Mouse (Mus musculus) ES-E14 (cell line): ENCODE results near the gene Wif1. TPM values are rescaled to one million over a fixed set of nuclear protein-coding genes. Genes with fewer than 3 reads are reported as not detected.

Experiments
- DNase-seq: peaks from one replicate; pipeline ENCODE4 v3.0.0-alpha.2; 2013; ENCODE audit warnings: low read depth, low spot score
- H3K27ac ChIP-seq: 2 replicates; pipeline ENCODE4 v1.5.1; 2012; ENCODE audit warnings: low read depth, mild to moderate bottlenecking, low read length, moderate library complexity, mixed read lengths; ENCODE audit not compliant: poor library complexity, insufficient read depth, severe bottlenecking
- H3K36me3 ChIP-seq: 2 replicates; pipeline ENCODE4 v1.6.1; 2012; ENCODE audit warnings: mild to moderate bottlenecking, low read length, moderate library complexity, mixed read lengths; ENCODE audit not compliant: control insufficient read depth, poor library complexity, insufficient read depth, severe bottlenecking
- H3K4me1 ChIP-seq, 2 experiments: fragments of 150-350 bp in 1 of 2; sonication (generic) in 1 of 2; 2 replicates each; pipeline ENCODE4 v1.6.1; 2012; ENCODE audit warnings: low read length in 2 of 2, mild to moderate bottlenecking in 1 of 2, mixed read lengths in 1 of 2; ENCODE audit not compliant: control insufficient read depth in 2 of 2, insufficient read depth in 2 of 2, poor library complexity in 1 of 2
- H3K4me3 ChIP-seq, 2 experiments: fragments of 150-350 bp in 1 of 2; sonication (generic) in 1 of 2; 2 replicates each; pipeline ENCODE4 v1.5.1; 2012; ENCODE audit warnings: low read length in 2 of 2, low read depth in 1 of 2, mild to moderate bottlenecking in 1 of 2, mixed read lengths in 1 of 2; ENCODE audit not compliant: insufficient read depth in 1 of 2, poor library complexity in 1 of 2, severe bottlenecking in 1 of 2
- H3K9ac ChIP-seq: 2 replicates; pipeline ENCODE4 v1.6.1; 2012; ENCODE audit warnings: low read depth, mild to moderate bottlenecking, low read length, mixed read lengths; ENCODE audit not compliant: poor library complexity, insufficient read depth, severe bottlenecking
- H3K9me3 ChIP-seq: fragments of 150-350 bp; sonication (generic); 2 replicates; pipeline ENCODE4 v1.6.1; 2012; ENCODE audit warnings: low read depth, mild to moderate bottlenecking, low read length; ENCODE audit not compliant: control insufficient read depth, insufficient read depth
- CHD2 ChIP-seq: IDR thresholded peaks from 2 replicates; pipeline ENCODE4 v1.6.1; 2014; ENCODE audit warnings: mild to moderate bottlenecking, low read depth, low read length, inconsistent platforms
- HCFC1 ChIP-seq: IDR thresholded peaks from 2 replicates; pipeline ENCODE4 v1.6.1; 2012; ENCODE audit warnings: low read length, inconsistent platforms, borderline replicate concordance; ENCODE audit not compliant: insufficient read depth
- MAFK ChIP-seq: IDR thresholded peaks from 2 replicates; pipeline ENCODE4 v1.6.1; 2014; ENCODE audit warnings: mild to moderate bottlenecking, low read depth, low read length, inconsistent platforms; ENCODE audit not compliant: insufficient read depth
- ZC3H11A ChIP-seq: IDR thresholded peaks from 2 replicates; pipeline ENCODE4 v1.6.1; 2012; ENCODE audit warnings: low read depth, mild to moderate bottlenecking, inconsistent platforms, low read length, borderline replicate concordance
- ZNF384 ChIP-seq: IDR thresholded peaks from 2 replicates; pipeline ENCODE4 v1.6.1; 2012; ENCODE audit warnings: low read depth, low read length, inconsistent platforms
- in situ Hi-C, 2 experiments: fragments of 600-800 bp; cut with MboI; formaldehyde crosslinking; loops; one replicate each; pipeline ENCODE4 v1.15.1; 2025; ENCODE audit warnings: low sequenced_read_pairs in 2 of 2, inconsistent platforms in 1 of 2; ENCODE audit not compliant: unreplicated experiment in 2 of 2
- total RNA-seq: library from RNA; depleted of rRNA; stranded (reverse); fragments of 300-350 nt; gene quantifications from 2 replicates; pipeline ENCODE4 v1.2.3, GENCODE M21; 2012; rRNA removed

Gene Wif1
- total RNA-seq, 1 experiment = 0.13 TPM

DNA sequence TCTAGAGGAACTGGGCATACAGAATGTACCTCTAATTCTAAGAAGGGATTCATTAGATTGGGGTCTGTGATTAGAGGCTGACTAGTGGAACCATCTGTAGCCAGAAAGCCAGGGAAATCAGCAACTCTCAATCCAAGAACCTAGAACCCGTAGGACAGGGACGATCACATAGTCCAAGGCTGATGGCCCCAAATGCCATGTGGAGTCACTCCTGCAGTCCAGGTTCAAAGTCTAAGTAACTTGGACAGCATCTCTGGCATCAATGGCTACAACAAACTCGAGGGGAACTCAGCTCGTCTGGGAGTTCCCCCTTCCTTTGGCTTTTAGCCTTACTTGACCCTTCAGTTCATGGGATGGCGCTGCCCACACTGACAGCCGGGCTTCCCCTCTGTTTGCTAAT lies 87.0 kb downstream of the Wif1 start:
- in situ Hi-C loops = no loop called here
- DNase-seq = no peak
- Histone ChIP-seq H3K36me3 (no peaks in the 10 kb centered on the region), H3K27ac (no peak overlapping the region), H3K9ac (no peak overlapping the region), H3K4me3 (no peak overlapping the region), H3K4me1 (no peaks in the 10 kb centered on the region), H3K9me3 (no peaks in the 10 kb centered on the region)
- TF ChIP-seq CHD2 (no peak), HCFC1 (no peak), ZC3H11A (no peak), ZNF384 (no peak), MAFK (no peak)

DNA sequence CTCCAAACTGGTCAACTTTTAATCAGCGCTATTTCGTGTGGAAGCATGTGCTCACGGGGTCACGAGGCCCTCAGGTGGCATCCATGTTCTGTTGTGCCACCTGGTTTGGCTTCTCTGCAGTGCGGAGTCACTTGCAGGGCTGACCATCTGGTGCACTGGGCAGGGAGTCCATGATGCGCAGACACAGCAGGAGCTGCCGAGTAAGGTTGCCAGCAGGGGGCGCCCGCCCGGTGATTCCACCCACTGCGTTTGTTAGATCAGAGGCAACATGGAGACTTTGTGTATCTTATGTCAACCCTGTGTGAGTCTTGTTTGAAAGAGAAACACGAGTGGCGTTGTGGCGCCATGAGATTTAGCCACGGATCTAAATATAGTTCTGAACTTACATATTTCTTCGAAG lies 90.7 kb downstream of the Wif1 start:
- no peak for TF ChIP-seq ZNF384
- no peak for TF ChIP-seq HCFC1
- no peak for TF ChIP-seq MAFK
- no peak for TF ChIP-seq ZC3H11A
- TF ChIP-seq CHD2 = no peak
- peak; percentile 7 for DNase-seq
- H3K27ac ChIP-seq = no peak overlapping the region
- H3K9me3 ChIP-seq = no peaks in the 10 kb centered on the region
- no peaks in the 10 kb centered on the region for H3K36me3 ChIP-seq
- H3K9ac ChIP-seq = no peak overlapping the region
- H3K4me3 ChIP-seq = no peak overlapping the region
- in situ Hi-C loops = no loop called here
- H3K4me1 ChIP-seq = no peaks in the 10 kb centered on the region

DNA sequence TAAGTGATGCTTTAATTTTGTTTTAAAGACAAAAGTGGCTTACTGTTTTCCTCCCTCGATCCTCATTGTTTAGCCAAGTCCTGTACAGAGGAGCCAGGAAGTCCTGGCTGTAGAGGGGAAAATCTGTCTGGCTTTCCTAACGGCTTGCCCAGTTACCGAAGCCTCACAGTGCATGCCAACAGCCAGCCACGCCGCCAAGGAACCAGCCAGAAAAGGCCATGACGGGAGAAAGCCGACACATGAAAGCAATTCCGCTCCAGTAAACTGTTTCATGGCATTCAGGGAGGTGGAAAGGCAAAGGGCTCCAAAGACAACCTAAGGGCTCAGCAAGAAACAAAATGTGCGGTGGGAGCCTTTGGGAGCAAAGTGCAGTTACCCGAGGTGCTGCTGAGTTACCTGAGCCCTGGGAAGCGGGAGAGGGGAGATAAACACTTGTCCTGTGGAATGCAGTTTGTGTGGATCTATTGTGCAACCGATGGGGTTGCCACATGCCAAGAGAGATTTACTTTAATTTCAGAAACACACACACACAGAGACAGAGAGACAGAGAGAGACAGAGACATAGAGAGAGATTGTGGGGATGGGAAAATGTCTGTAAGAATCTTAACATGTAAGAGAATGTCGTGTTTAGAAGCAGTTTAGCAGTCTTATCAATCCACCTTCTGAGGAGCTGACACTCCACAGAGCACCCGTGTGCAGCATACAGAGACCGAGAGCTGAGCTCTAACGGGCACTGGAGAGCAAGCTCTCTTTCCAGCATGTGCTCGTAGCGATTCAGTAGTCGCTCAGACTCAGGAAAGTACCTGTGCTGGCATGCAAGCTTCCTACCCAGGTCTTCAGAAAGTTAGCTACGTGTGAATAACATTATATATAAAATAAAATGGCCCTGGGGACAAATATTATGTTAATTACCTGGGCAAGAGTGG lies 95.5 kb downstream of the Wif1 start:
- Histone ChIP-seq H3K27ac (no peak overlapping the region), H3K36me3 (no peaks in the 10 kb centered on the region), H3K9ac (no peak overlapping the region), H3K9me3 (no peaks in the 10 kb centered on the region), H3K4me1 (no peaks in the 10 kb centered on the region), H3K4me3 (no peak overlapping the region)
- TF ChIP-seq CHD2 (no peak), ZNF384 (no peak), ZC3H11A (no peak), HCFC1 (no peak), MAFK (no peak)
- in situ Hi-C loops = no loop called here
- no peak for DNase-seq

Other genes with a start within 250 kb of the Wif1 start
- 3.4 and 5.7 TPM in 2 replicates for gene Msrb3, start 134.9 kb upstream of the Wif1 start, total RNA-seq
- gene Lemd3, start 54.6 kb upstream of the Wif1 start, total RNA-seq = 21.0 and 23.6 TPM in 2 replicates